Mouse (Mus musculus) effector memory CD4-positive, alpha-beta T cell, adult 7 months (primary cell): Measurements from ENCODE around the gene Sars. TPM values are rescaled to one million over a fixed set of nuclear protein-coding genes. Genes with fewer than 3 reads are reported as not detected.

Source experiments
- polyA plus RNA-seq: library from polyadenylated mRNA; unstranded; fragments of 100-300 nt; shearing (Covaris generic); gene quantifications from one replicate; pipeline ENCODE4 v1.2.1, GENCODE M21; 2017

The Sars gene
- polyA plus RNA-seq: 126 TPM

GRCm38 (mm10) chr3:108444698-108445365, at the start of gene Sars:
TSS of gene Sars (minus strand) at chr3:108445209.

GRCm38 (mm10) chr3:108414857-108415830, 29.9 kb downstream of the Sars start, which contains the start of gene Celsr2:
TSS of gene Celsr2 (minus strand) at chr3:108415552.

GRCm38 (mm10) chr3:108383485-108384354, 61.3 kb downstream of the Sars start, which contains the start of gene Psrc1:
TSS of gene Psrc1 (plus strand) at chr3:108383839.

Other genes with a start within 250 kb of the Sars start
- 14.3 TPM for gene Cyb561d1, start 244.0 kb downstream of the Sars start, polyA plus RNA-seq
- gene Atxn7l2, start 234.3 kb downstream of the Sars start, polyA plus RNA-seq: 14.2 TPM
- not detected for gene Sypl2, start 218.6 kb downstream of the Sars start, polyA plus RNA-seq
- 59.2 TPM for gene Psma5, start 188.3 kb downstream of the Sars start, polyA plus RNA-seq
- gene Sort1, start 161.1 kb downstream of the Sars start, polyA plus RNA-seq: 0.09 TPM
- not detected for gene Mybphl, start 80.3 kb downstream of the Sars start, polyA plus RNA-seq
- 1.9 TPM for gene Psrc1, start 61.4 kb downstream of the Sars start, polyA plus RNA-seq
- 0.72 TPM for gene Celsr2, start 29.7 kb downstream of the Sars start, polyA plus RNA-seq
- not detected for gene 1700013F07Rik, start 88.9 kb upstream of the Sars start, polyA plus RNA-seq
- gene 5330417C22Rik, start 91.3 kb upstream of the Sars start, polyA plus RNA-seq: 0.87 TPM
- 47.4 TPM for gene Tmem167b, start 117.3 kb upstream of the Sars start, polyA plus RNA-seq
- gene Taf13, start 126.5 kb upstream of the Sars start, polyA plus RNA-seq: 37.7 TPM
- 15.1 TPM for gene Wdr47, start 146.1 kb upstream of the Sars start, polyA plus RNA-seq
- 37.3 TPM for gene Clcc1, start 208.7 kb upstream of the Sars start, polyA plus RNA-seq